Mouse (Mus musculus): ENCODE data around the gene Gm11096. TPM values are rescaled to one million over a fixed set of nuclear protein-coding genes. Genes with fewer than 3 reads are reported as not detected.

Gm11096 gene
- total RNA-seq (2023): not detected

GRCm38 (mm10) chr17:81441463-81441862 is at the start of gene Gm11096:
TSS of gene Gm11096 (plus strand) at chr17:81441763.

Data from B cell, adult 67 days (primary cell).